Mouse (Mus musculus): Measurements from ENCODE around the gene Clec2l.
"Not testable (repeated sequence)": the region's sequence is repeated elsewhere in the genome, so short reads cannot be mapped to it uniquely, and the experiment has no call there.

DNA sequence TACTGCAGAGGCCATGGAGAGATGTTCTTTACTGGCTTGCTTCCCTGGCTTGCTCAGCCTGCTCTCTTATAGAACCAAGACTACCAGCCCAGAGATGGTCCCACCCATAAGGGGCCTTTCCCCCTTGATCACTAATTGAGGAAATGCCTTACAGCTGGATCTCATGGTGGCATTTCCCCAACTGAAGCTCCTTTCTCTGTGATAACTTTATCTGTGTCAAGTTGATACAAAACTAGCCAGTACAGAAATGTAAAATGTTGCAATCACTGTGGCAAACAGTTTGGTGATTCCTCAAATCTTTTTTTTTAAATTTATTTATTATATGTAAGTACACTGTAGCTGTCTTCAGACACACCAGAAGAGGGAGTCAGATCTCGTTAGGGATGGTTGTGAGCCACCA is 7.6 kb downstream of the Clec2l start:
- TF ChIP-seq CTCF (IDR thresholded peaks at IDR 0.05; ENCODE audit: low read depth, low read length); POLR2A (IDR thresholded peaks at IDR 0.05; ENCODE audit: extremely low read depth, insufficient read depth, low read length): not testable (repeated sequence)

All from liver, adult 2 months (tissue).